Mouse (Mus musculus): ENCODE results near the gene Cplane1. TPM values are rescaled to one million over a fixed set of nuclear protein-coding genes. Genes with fewer than 3 reads are reported as not detected.

Gene Cplane1
- polyA plus RNA-seq, 1 experiment: 2.1 TPM

GRCm38 (mm10) chr15:8282155-8282554 lies 113.2 kb downstream of the Cplane1 start:
- Histone ChIP-seq H3K36me3 (ENCODE audit: control insufficient read depth, insufficient read depth, low read length) (no peaks in the 10 kb centered on the region), H3K4me3 (ENCODE audit: extremely low read depth, insufficient read depth, insufficient read length) (no peak overlapping the region), H3K4me1 (ENCODE audit: control insufficient read depth, insufficient read depth, insufficient read length) (no peaks in the 10 kb centered on the region), H3K27me3 (ENCODE audit: control insufficient read depth, insufficient read depth, low read length) (no peaks in the 10 kb centered on the region), H3K27ac (ENCODE audit: insufficient read depth, low read length) (no peak overlapping the region)
- TF ChIP-seq CTCF (IDR thresholded peaks at IDR 0.05; ENCODE audit: extremely low read depth, insufficient read depth, insufficient read length, insufficient replicate concordance) (no peak), POLR2A (IDR thresholded peaks at IDR 0.05; ENCODE audit: low read depth, low read length) (no peak)
- no peak for DNase-seq (ENCODE audit: low read depth in 1 of 2, low spot score in 2 of 2)
- WGBS: 83% methylated on average over 2 of the region's 2 CpGs

DNA sequence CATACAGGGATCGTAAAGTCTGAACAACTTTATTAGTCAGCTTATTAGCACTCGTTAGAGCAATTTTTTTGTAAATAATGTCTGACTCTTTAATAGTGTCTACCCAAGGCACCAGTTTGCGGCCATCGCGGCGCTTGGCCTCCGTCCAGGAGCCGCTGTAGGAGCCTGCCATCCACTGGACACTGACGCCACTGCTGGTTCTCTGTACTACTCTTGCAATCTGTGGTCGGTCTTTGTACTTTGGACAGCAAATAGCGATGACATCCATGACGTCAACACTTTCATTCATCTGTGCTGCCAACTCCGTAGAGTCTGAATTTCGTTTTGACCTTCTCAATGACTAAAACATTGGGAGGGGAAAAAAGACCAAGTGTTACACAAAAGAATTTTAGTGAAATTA lies 122.3 kb downstream of the Cplane1 start:
- no peak overlapping the region for H3K27ac ChIP-seq (ENCODE audit: insufficient read depth, low read length)
- no peak for DNase-seq (ENCODE audit: low read depth in 1 of 2, low spot score in 2 of 2)
- H3K4me1 ChIP-seq (ENCODE audit: control insufficient read depth, insufficient read depth, insufficient read length): no peaks in the 10 kb centered on the region
- H3K4me3 ChIP-seq (ENCODE audit: extremely low read depth, insufficient read depth, insufficient read length): no peak overlapping the region
- TF ChIP-seq CTCF (IDR thresholded peaks at IDR 0.05; ENCODE audit: extremely low read depth, insufficient read depth, insufficient read length, insufficient replicate concordance) (no peak), POLR2A (IDR thresholded peaks at IDR 0.05; ENCODE audit: low read depth, low read length) (no peak)
- peaks cover 18% of the 10 kb centered on the region for H3K36me3 ChIP-seq (ENCODE audit: control insufficient read depth, insufficient read depth, low read length)
- 96% methylated on average over 14 of the region's 14 CpGs for WGBS
- no peaks in the 10 kb centered on the region for H3K27me3 ChIP-seq (ENCODE audit: control insufficient read depth, insufficient read depth, low read length)

- H3K27me3 ChIP-seq (ENCODE audit: control insufficient read depth, insufficient read depth, low read length): no peaks in the 10 kb centered on the region
- H3K4me1 ChIP-seq (ENCODE audit: control insufficient read depth, insufficient read depth, insufficient read length): no peaks in the 10 kb centered on the region
- TF ChIP-seq CTCF (IDR thresholded peaks at IDR 0.05; ENCODE audit: extremely low read depth, insufficient read depth, insufficient read length, insufficient replicate concordance) (no peak), POLR2A (IDR thresholded peaks at IDR 0.05; ENCODE audit: low read depth, low read length) (no peak)
- no peak for DNase-seq (ENCODE audit: low read depth in 1 of 2, low spot score in 2 of 2)
- peaks cover 30% of the 10 kb centered on the region for H3K36me3 ChIP-seq (ENCODE audit: control insufficient read depth, insufficient read depth, low read length)
- WGBS: 74% methylated on average over 6 of the region's 6 CpGs
- no peak overlapping the region for H3K4me3 ChIP-seq (ENCODE audit: extremely low read depth, insufficient read depth, insufficient read length)
- no peak overlapping the region for H3K27ac ChIP-seq (ENCODE audit: insufficient read depth, low read length)
These were observed 125.2 kb downstream of the Cplane1 start for GRCm38 (mm10) chr15:8294150-8294549.

DNA sequence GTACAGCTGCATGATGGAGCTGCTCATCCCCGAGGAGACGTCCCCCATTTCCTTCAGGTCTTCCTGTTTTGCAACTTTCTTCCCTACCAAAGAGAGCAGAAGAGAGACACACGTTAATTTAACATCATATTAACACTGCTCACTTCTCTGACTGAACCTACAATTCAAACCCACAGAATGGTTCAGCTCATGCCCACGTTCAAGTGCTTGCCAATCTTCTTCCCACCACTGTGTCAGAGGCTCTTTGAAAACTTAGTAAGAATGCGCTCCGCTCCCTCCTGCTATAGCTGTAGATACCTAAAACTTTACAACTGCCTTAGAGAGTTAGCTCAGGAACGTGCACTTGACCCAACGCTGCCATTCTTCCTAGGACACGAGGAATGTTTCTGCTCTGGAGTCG lies 134.0 kb downstream of the Cplane1 start:
- peaks cover 42% of the 10 kb centered on the region for H3K36me3 ChIP-seq (ENCODE audit: control insufficient read depth, insufficient read depth, low read length)
- 85% methylated on average over 10 of the region's 10 CpGs for WGBS

GRCm38 (mm10) chr15:8305474-8305873 lies 136.6 kb downstream of the Cplane1 start:
- no peak for DNase-seq (ENCODE audit: low read depth in 1 of 2, low spot score in 2 of 2)
- 89% methylated on average over 1 of the region's 1 CpGs for WGBS
- TF ChIP-seq CTCF (IDR thresholded peaks at IDR 0.05; ENCODE audit: extremely low read depth, insufficient read depth, insufficient read length, insufficient replicate concordance) (no peak), POLR2A (IDR thresholded peaks at IDR 0.05; ENCODE audit: low read depth, low read length) (no peak)
- Histone ChIP-seq H3K4me1 (ENCODE audit: control insufficient read depth, insufficient read depth, insufficient read length) (no peaks in the 10 kb centered on the region), H3K27ac (ENCODE audit: insufficient read depth, low read length) (no peak overlapping the region), H3K36me3 (ENCODE audit: control insufficient read depth, insufficient read depth, low read length) (peaks cover 43% of the 10 kb centered on the region), H3K27me3 (ENCODE audit: control insufficient read depth, insufficient read depth, low read length) (no peaks in the 10 kb centered on the region), H3K4me3 (ENCODE audit: extremely low read depth, insufficient read depth, insufficient read length) (no peak overlapping the region)

More for the DNA sequence above, 134.0 kb downstream of the Cplane1 start:
- H3K4me3 ChIP-seq (ENCODE audit: extremely low read depth, insufficient read depth, insufficient read length): no peak overlapping the region
- DNase-seq (ENCODE audit: low read depth in 1 of 2, low spot score in 2 of 2): no peak
- TF ChIP-seq CTCF (IDR thresholded peaks at IDR 0.05; ENCODE audit: extremely low read depth, insufficient read depth, insufficient read length, insufficient replicate concordance) (no peak), POLR2A (IDR thresholded peaks at IDR 0.05; ENCODE audit: low read depth, low read length) (no peak)
- no peaks in the 10 kb centered on the region for H3K27me3 ChIP-seq (ENCODE audit: control insufficient read depth, insufficient read depth, low read length)
- no peak overlapping the region for H3K27ac ChIP-seq (ENCODE audit: insufficient read depth, low read length)
- no peaks in the 10 kb centered on the region for H3K4me1 ChIP-seq (ENCODE audit: control insufficient read depth, insufficient read depth, insufficient read length)

GRCm38 (mm10) chr15:8317381-8317780 lies 148.5 kb downstream of the Cplane1 start:
- WGBS: 92% methylated on average over 4 of the region's 4 CpGs

GRCm38 (mm10) chr15:8319191-8319590 lies 150.3 kb downstream of the Cplane1 start:
- no peak overlapping the region for H3K4me3 ChIP-seq (ENCODE audit: extremely low read depth, insufficient read depth, insufficient read length)
- 98% methylated on average over 5 of the region's 5 CpGs for WGBS
- DNase-seq (ENCODE audit: low read depth in 1 of 2, low spot score in 2 of 2): no peak
- H3K36me3 ChIP-seq (ENCODE audit: control insufficient read depth, insufficient read depth, low read length): peaks cover 30% of the 10 kb centered on the region
- TF ChIP-seq CTCF (IDR thresholded peaks at IDR 0.05; ENCODE audit: extremely low read depth, insufficient read depth, insufficient read length, insufficient replicate concordance): no peak
- TF ChIP-seq POLR2A (IDR thresholded peaks at IDR 0.05; ENCODE audit: low read depth, low read length): no peak
- no peak overlapping the region for H3K27ac ChIP-seq (ENCODE audit: insufficient read depth, low read length)
- H3K27me3 ChIP-seq (ENCODE audit: control insufficient read depth, insufficient read depth, low read length): no peaks in the 10 kb centered on the region
- no peaks in the 10 kb centered on the region for H3K4me1 ChIP-seq (ENCODE audit: control insufficient read depth, insufficient read depth, insufficient read length)

More at GRCm38 (mm10) chr15:8317381-8317780, 148.5 kb downstream of the Cplane1 start:
- Histone ChIP-seq H3K36me3 (ENCODE audit: control insufficient read depth, insufficient read depth, low read length) (peaks cover 30% of the 10 kb centered on the region), H3K27me3 (ENCODE audit: control insufficient read depth, insufficient read depth, low read length) (no peaks in the 10 kb centered on the region), H3K4me3 (ENCODE audit: extremely low read depth, insufficient read depth, insufficient read length) (no peak overlapping the region), H3K27ac (ENCODE audit: insufficient read depth, low read length) (no peak overlapping the region), H3K4me1 (ENCODE audit: control insufficient read depth, insufficient read depth, insufficient read length) (no peaks in the 10 kb centered on the region)
- TF ChIP-seq POLR2A (IDR thresholded peaks at IDR 0.05; ENCODE audit: low read depth, low read length): no peak
- TF ChIP-seq CTCF (IDR thresholded peaks at IDR 0.05; ENCODE audit: extremely low read depth, insufficient read depth, insufficient read length, insufficient replicate concordance): no peak
- DNase-seq (ENCODE audit: low read depth in 1 of 2, low spot score in 2 of 2): no peak

Other genes with a start within 250 kb of the Cplane1 start
- 6.6 and 6.8 TPM in 2 replicates for gene Wdr70, start 69.9 kb upstream of the Cplane1 start, polyA plus RNA-seq (2012; rRNA removed)
- 5.8 and 5.9 TPM in 2 replicates for gene Nup155, start 59.8 kb upstream of the Cplane1 start, polyA plus RNA-seq (2012; rRNA removed)